Mouse (Mus musculus) mesoderm, embryonic 11.5 days (tissue): ENCODE measurements around the gene Dclre1b.

ENCODE experiments used
- DNase-seq: peaks from one replicate; pipeline ENCODE4 v3.0.0-alpha.2; 2012; ENCODE audit warnings: low read depth, low spot score

Gene Dclre1b

GRCm38 (mm10) chr3:103773508-103773907 lies 35.7 kb downstream of the Dclre1b start:
- no peak for DNase-seq

GRCm38 (mm10) chr3:103772846-103773245 lies 36.4 kb downstream of the Dclre1b start:
- no peak for DNase-seq

- DNase-seq, result no peak
These were observed 37.6 kb downstream of the Dclre1b start for GRCm38 (mm10) chr3:103771531-103772130.

- DNase-seq, result no peak
These were observed 42.5 kb downstream of the Dclre1b start for GRCm38 (mm10) chr3:103766789-103767188.

- no peak for DNase-seq
These were observed 49.8 kb downstream of the Dclre1b start for GRCm38 (mm10) chr3:103759261-103759970.

- DNase-seq, result no peak
These were observed 50.8 kb downstream of the Dclre1b start for GRCm38 (mm10) chr3:103758456-103758855.

GRCm38 (mm10) chr3:103756920-103757319 lies 52.3 kb downstream of the Dclre1b start:
- no peak for DNase-seq

- no peak for DNase-seq
These were observed 53.9 kb downstream of the Dclre1b start for GRCm38 (mm10) chr3:103755351-103755750.

GRCm38 (mm10) chr3:103751558-103751957 lies 57.7 kb downstream of the Dclre1b start:
- no peak for DNase-seq
